Mouse (Mus musculus) G1E (cell line): ENCODE results near the gene Brca2.

ENCODE experiments used
- CTCF ChIP-seq: IDR thresholded peaks from 2 replicates; pipeline ENCODE4 v1.5.1; 2012; ENCODE audit warnings: low read depth, low read length, inconsistent platforms, mixed read lengths
- GATA1 ChIP-seq: IDR thresholded peaks from 2 replicates; pipeline ENCODE4 v1.6.1; 2012; ENCODE audit warnings: borderline replicate concordance, low read length, inconsistent platforms, mixed read lengths
- GATA2 ChIP-seq: IDR thresholded peaks from 2 replicates; pipeline ENCODE4 v1.6.1; 2012; ENCODE audit warnings: low read depth, low read length, inconsistent platforms, borderline replicate concordance
- TAL1 ChIP-seq: conservative IDR thresholded peaks from 2 replicates; pipeline ENCODE4 v1.6.1; 2012; ENCODE audit warnings: low read depth, low read length, inconsistent platforms, mixed read lengths

GRCm38 (mm10) chr5:150576832-150577231 is 54.4 kb downstream of the Brca2 start:
- TF ChIP-seq GATA1 (no peak), CTCF (no peak), TAL1 (no peak), GATA2 (no peak)
